ENCODE assay signal across 8 mouse cellular contexts in the genomic region with DNA sequence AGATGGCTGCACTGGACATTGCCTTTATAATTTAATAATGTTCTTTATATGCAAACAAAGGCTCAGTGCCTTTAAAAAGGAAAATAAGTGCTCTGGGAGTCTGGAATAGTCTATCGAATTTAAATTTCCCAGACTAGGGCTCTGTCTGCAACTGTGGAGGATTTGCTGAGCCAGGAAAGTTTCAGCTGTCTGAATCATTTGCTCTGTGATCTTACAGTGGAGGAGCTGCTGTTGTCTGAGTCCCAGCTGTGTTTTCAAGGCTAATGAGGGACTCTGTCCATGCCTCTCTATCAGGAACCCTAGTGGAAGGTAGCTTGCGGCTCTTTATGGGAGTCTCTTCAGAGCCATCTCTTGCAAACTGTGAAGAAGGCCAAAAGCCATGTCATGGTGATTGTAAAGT. TPM values are rescaled to one million over a fixed set of nuclear protein-coding genes. Genes with fewer than 3 reads are reported as not detected.
DNase-seq lines count a peak whose midpoint lies in the region; ATAC-seq and TF ChIP-seq lines count a peak whose summit lies in the region.
"Not testable (repeated sequence)": the region's sequence is repeated elsewhere in the genome, so short reads cannot be mapped to it uniquely, and the experiment has no call there.

No protein-coding gene starts in this region.

- peak overlapping the region; percentile 61 for H3K4me3 ChIP-seq in embryonic facial prominence, embryonic 10.5 days
- peak overlapping the region; percentile 44 for H3K4me3 ChIP-seq in forebrain, postnatal 0 days (ENCODE audit: low read depth, low read length)
- H3K4me3 ChIP-seq in hindbrain, embryonic 12.5 days, result peak overlapping the region; percentile 59
- peak overlapping the region; percentile 65 for H3K4me3 ChIP-seq in kidney, embryonic 16.5 days (ENCODE audit: low read length)
- H3K4me3 ChIP-seq in liver, embryonic 15.5 days (replicated peaks), result peak overlapping the region; percentile 64
- peak overlapping the region; percentile 69 for H3K4me3 ChIP-seq in midbrain, embryonic 13.5 days (replicated peaks)
- H3K4me3 ChIP-seq in small intestine, adult 2 months (ENCODE audit: low read depth, low read length), result peak overlapping the region; percentile 57

- H3K27me3 ChIP-seq in embryonic facial prominence, embryonic 10.5 days (replicated peaks; ENCODE audit: low read depth, poor library complexity, severe bottlenecking); forebrain, postnatal 0 days (ENCODE audit: insufficient read depth, low read length); hindbrain, embryonic 12.5 days; kidney, embryonic 16.5 days (ENCODE audit: insufficient read depth, low read length); liver, embryonic 15.5 days; midbrain, embryonic 13.5 days; small intestine, adult 2 months (ENCODE audit: control insufficient read depth, insufficient read depth, low read length): not testable (repeated sequence)

- peak; percentile 11 for DNase-seq in NIH3T3 (ENCODE audit: low read depth)
- DNase-seq in embryonic facial prominence, embryonic 10.5 days (ENCODE audit: low spot score); forebrain, postnatal 0 days: not testable (repeated sequence)

- not testable (repeated sequence) for H3K27ac ChIP-seq in embryonic facial prominence, embryonic 10.5 days (replicated peaks); forebrain, postnatal 0 days (ENCODE audit: low read depth, low read length); hindbrain, embryonic 12.5 days; kidney, embryonic 16.5 days (ENCODE audit: low read length); liver, embryonic 15.5 days (replicated peaks); midbrain, embryonic 13.5 days; small intestine, adult 2 months (ENCODE audit: insufficient read depth, low read depth, low read length)

- TF ChIP-seq POLR2A in small intestine, adult 2 months (IDR thresholded peaks at IDR 0.05; ENCODE audit: low read depth, low read length), result not testable (repeated sequence)

- ATAC-seq in forebrain, postnatal 0 days; hindbrain, embryonic 12.5 days (ENCODE audit: low FRiP score); kidney, embryonic 16.5 days (ENCODE audit: low FRiP score, low TSS enrichment); liver, embryonic 15.5 days (ENCODE audit: insufficient read depth); midbrain, embryonic 13.5 days: not testable (repeated sequence)

- not testable (repeated sequence) for H3K36me3 ChIP-seq in embryonic facial prominence, embryonic 10.5 days (replicated peaks); forebrain, postnatal 0 days (ENCODE audit: insufficient read depth); hindbrain, embryonic 12.5 days; kidney, embryonic 16.5 days (ENCODE audit: insufficient read depth, low read length); liver, embryonic 15.5 days (replicated peaks); midbrain, embryonic 13.5 days; small intestine, adult 2 months (ENCODE audit: control insufficient read depth, insufficient read depth, low read length)

- H3K9me3 ChIP-seq in embryonic facial prominence, embryonic 10.5 days; forebrain, postnatal 0 days (ENCODE audit: low read length); hindbrain, embryonic 12.5 days (replicated peaks); kidney, embryonic 16.5 days (ENCODE audit: low read length); liver, embryonic 15.5 days (replicated peaks); midbrain, embryonic 13.5 days: not testable (repeated sequence)

- H3K9ac ChIP-seq in forebrain, postnatal 0 days, result peak overlapping the region; percentile 47
- H3K9ac ChIP-seq in hindbrain, embryonic 12.5 days, result peak overlapping the region; percentile 69
- peak overlapping the region; percentile 63 for H3K9ac ChIP-seq in kidney, embryonic 16.5 days (replicated peaks; ENCODE audit: low read length)
- H3K9ac ChIP-seq in liver, embryonic 15.5 days, result peak overlapping the region; percentile 50; the same call in 1 of the 2 replicates
- H3K9ac ChIP-seq in midbrain, embryonic 13.5 days (replicated peaks), result peak overlapping the region; percentile 65

- H3K4me2 ChIP-seq in forebrain, postnatal 0 days (ENCODE audit: low read depth), result peak overlapping the region; percentile 51
- H3K4me2 ChIP-seq in hindbrain, embryonic 12.5 days (replicated peaks), result peak overlapping the region; percentile 54
- peak overlapping the region; percentile 53 for H3K4me2 ChIP-seq in kidney, embryonic 16.5 days (replicated peaks; ENCODE audit: low read depth, low read length)
- H3K4me2 ChIP-seq in liver, embryonic 15.5 days, result peak overlapping the region; percentile 60
- H3K4me2 ChIP-seq in midbrain, embryonic 13.5 days (replicated peaks), result peak overlapping the region; percentile 59

- TF ChIP-seq CTCF in forebrain, postnatal 0 days (IDR thresholded peaks at IDR 0.05; ENCODE audit: low read depth); small intestine, adult 2 months (IDR thresholded peaks at IDR 0.05; ENCODE audit: extremely low read depth, insufficient read length, insufficient replicate concordance, low read depth, low read length): not testable (repeated sequence)

- 39% methylated on average over 2 of the region's 2 CpGs for WGBS in embryonic facial prominence, embryonic 10.5 days
- WGBS in forebrain, postnatal 0 days, result 13% methylated on average over 2 of the region's 2 CpGs
- 26% methylated on average over 2 of the region's 2 CpGs for WGBS in hindbrain, embryonic 12.5 days
- 4% methylated on average over 2 of the region's 2 CpGs for WGBS in kidney, embryonic 16.5 days
- WGBS in liver, embryonic 15.5 days (ENCODE audit: insufficient replicate concordance), result 12% methylated on average over 2 of the region's 2 CpGs
- WGBS in midbrain, embryonic 13.5 days, result 36% methylated on average over 2 of the region's 2 CpGs
- WGBS in small intestine, adult 2 months, result 3% methylated on average over 2 of the region's 2 CpGs

- H3K4me1 ChIP-seq in embryonic facial prominence, embryonic 10.5 days; forebrain, postnatal 0 days (ENCODE audit: insufficient read depth); hindbrain, embryonic 12.5 days; kidney, embryonic 16.5 days (ENCODE audit: insufficient read depth, low read length); liver, embryonic 15.5 days (replicated peaks); midbrain, embryonic 13.5 days (replicated peaks); small intestine, adult 2 months (ENCODE audit: control insufficient read depth, insufficient read depth, insufficient read length, low read length): not testable (repeated sequence)

RNA-seq across cellular contexts. Expression of a gene that starts 0.8 kb away (rescaled TPM):
- polyA plus RNA-seq in embryonic facial prominence, embryonic 10.5 days (2016; fragmentation: Nextera tagmentation; extraction: Ambion mirVana), result 14.7 and 15.0 TPM in 2 replicates
- total RNA-seq in forebrain, postnatal 0 days (2014; rRNA removed), result 10.0 and 12.8 TPM in 2 replicates
- 9.4 and 10.8 TPM in 2 replicates for polyA plus RNA-seq in forebrain, postnatal 0 days (2015; fragmentation: Nextera tagmentation; extraction: Ambion mirVana)
- 13.2 and 14.1 TPM in 2 replicates for polyA plus RNA-seq in hindbrain, embryonic 12.5 days (2016; fragmentation: Nextera tagmentation; extraction: Ambion mirVana)
- 11.4 and 12.2 TPM in 2 replicates for polyA plus RNA-seq in kidney, embryonic 16.5 days (2015; fragmentation: Nextera tagmentation; extraction: Ambion mirVana)
- polyA plus RNA-seq in liver, embryonic 15.5 days (2015; fragmentation: Nextera tagmentation; extraction: Ambion mirVana), result 3.2 TPM in 2 replicates
- polyA plus RNA-seq in midbrain, embryonic 13.5 days (2015; fragmentation: Nextera tagmentation; extraction: Ambion mirVana), result 9.2 and 9.6 TPM in 2 replicates
- 0.25 TPM in 2 replicates for polyA plus RNA-seq in small intestine, adult 2 months (2012; rRNA removed)

RNA-seq across cellular contexts. Expression of a gene that starts 54.4 kb away (rescaled TPM):
- polyA plus RNA-seq in embryonic facial prominence, embryonic 10.5 days (2016; fragmentation: Nextera tagmentation; extraction: Ambion mirVana), result 16.5 and 17.7 TPM in 2 replicates
- total RNA-seq in forebrain, postnatal 0 days (2014; rRNA removed), result 12.6 and 16.0 TPM in 2 replicates
- 10.9 and 13.1 TPM in 2 replicates for polyA plus RNA-seq in forebrain, postnatal 0 days (2015; fragmentation: Nextera tagmentation; extraction: Ambion mirVana)
- 12.0 and 14.8 TPM in 2 replicates for polyA plus RNA-seq in hindbrain, embryonic 12.5 days (2016; fragmentation: Nextera tagmentation; extraction: Ambion mirVana)
- 18.3 and 19.9 TPM in 2 replicates for polyA plus RNA-seq in kidney, embryonic 16.5 days (2015; fragmentation: Nextera tagmentation; extraction: Ambion mirVana)
- polyA plus RNA-seq in liver, embryonic 15.5 days (2015; fragmentation: Nextera tagmentation; extraction: Ambion mirVana), result 3.3 and 3.7 TPM in 2 replicates
- 12.6 and 15.5 TPM in 2 replicates for polyA plus RNA-seq in midbrain, embryonic 13.5 days (2015; fragmentation: Nextera tagmentation; extraction: Ambion mirVana)
- 0.10 TPM in 1 of 2 replicates, not detected in the other for polyA plus RNA-seq in small intestine, adult 2 months (2012; rRNA removed)
